Mouse (Mus musculus) bone marrow macrophage, adult 2 months (primary cell): Measurements from ENCODE around the gene Pon2. TPM values are rescaled to one million over a fixed set of nuclear protein-coding genes. Genes with fewer than 3 reads are reported as not detected.

Experiments
- H3K27ac ChIP-seq: 2 replicates; pipeline ENCODE4 v1.5.1; 2012; ENCODE audit warnings: low read depth, low read length; ENCODE audit not compliant: insufficient read depth
- H3K4me1 ChIP-seq: 2 replicates; pipeline ENCODE4 v1.6.1; 2012; ENCODE audit warnings: low read length; ENCODE audit not compliant: control insufficient read depth, insufficient read depth
- H3K4me3 ChIP-seq: 2 replicates; pipeline ENCODE4 v1.5.1; 2012; ENCODE audit warnings: mild to moderate bottlenecking, low read length, moderate library complexity; ENCODE audit not compliant: insufficient read depth
- CTCF ChIP-seq: IDR thresholded peaks from 2 replicates; pipeline ENCODE4 v1.5.1; 2012; ENCODE audit warnings: low read depth, mild to moderate bottlenecking, low read length, moderate library complexity
- POLR2A ChIP-seq: IDR thresholded peaks from 2 replicates; pipeline ENCODE4 v1.6.1; 2012; ENCODE audit warnings: mild to moderate bottlenecking, low read depth, low read length, borderline replicate concordance
- polyA plus RNA-seq: library from polyadenylated mRNA; stranded (reverse); fragments of >200 nt; gene quantifications from 2 replicates; pipeline ENCODE4 v1.2.4, GENCODE M21; 2012; ENCODE audit not compliant: missing spikeins, insufficient read depth, insufficient read length

The Pon2 gene
- polyA plus RNA-seq, 1 experiment = 107 TPM

- H3K4me1 ChIP-seq = peaks cover 33% of the 10 kb centered on the region
Measured at GRCm38 (mm10) chr6:5294659-5295449, 3.4 kb downstream of the Pon2 start.

GRCm38 (mm10) chr6:5292841-5293240, 5.4 kb downstream of the Pon2 start:
- Histone ChIP-seq H3K4me3 (no peak overlapping the region), H3K4me1 (peaks cover 31% of the 10 kb centered on the region), H3K27ac (no peak overlapping the region)
- TF ChIP-seq POLR2A (no peak), CTCF (no peak)

More at GRCm38 (mm10) chr6:5294659-5295449, 3.4 kb downstream of the Pon2 start:
- Histone ChIP-seq H3K27ac (no peak overlapping the region), H3K4me3 (no peak overlapping the region)
- TF ChIP-seq POLR2A (no peak), CTCF (no peak)

GRCm38 (mm10) chr6:5291450-5291849, 6.8 kb downstream of the Pon2 start:
- Histone ChIP-seq H3K4me3 (no peak overlapping the region), H3K4me1 (peaks cover 28% of the 10 kb centered on the region), H3K27ac (no peak overlapping the region)
- no peak for TF ChIP-seq POLR2A
- no peak for TF ChIP-seq CTCF

GRCm38 (mm10) chr6:5287919-5288318, 10.3 kb downstream of the Pon2 start:
- TF ChIP-seq CTCF (no peak), POLR2A (no peak)
- Histone ChIP-seq H3K27ac (no peak overlapping the region), H3K4me3 (no peak overlapping the region), H3K4me1 (peaks cover 18% of the 10 kb centered on the region)

- TF ChIP-seq CTCF (no peak), POLR2A (no peak)
- Histone ChIP-seq H3K4me1 (peaks cover 13% of the 10 kb centered on the region), H3K4me3 (no peak overlapping the region), H3K27ac (no peak overlapping the region)
Measured at GRCm38 (mm10) chr6:5287392-5287791, 10.9 kb downstream of the Pon2 start.

GRCm38 (mm10) chr6:5282418-5282817, 15.8 kb downstream of the Pon2 start:
- H3K4me3 ChIP-seq = no peak overlapping the region
- TF ChIP-seq CTCF (no peak), POLR2A (no peak)
- no peaks in the 10 kb centered on the region for H3K4me1 ChIP-seq
- no peak overlapping the region for H3K27ac ChIP-seq

- Histone ChIP-seq H3K27ac (no peak overlapping the region), H3K4me1 (no peaks in the 10 kb centered on the region), H3K4me3 (no peak overlapping the region)
- TF ChIP-seq POLR2A (no peak), CTCF (no peak)
Measured at GRCm38 (mm10) chr6:5280576-5281305, 17.5 kb downstream of the Pon2 start.

- Histone ChIP-seq H3K4me3 (no peak overlapping the region), H3K4me1 (no peaks in the 10 kb centered on the region), H3K27ac (no peak overlapping the region)
- TF ChIP-seq CTCF (no peak), POLR2A (no peak)
Measured at GRCm38 (mm10) chr6:5277972-5278371, 20.3 kb downstream of the Pon2 start.

GRCm38 (mm10) chr6:5269641-5270040, 28.6 kb downstream of the Pon2 start:
- no peak overlapping the region for H3K4me3 ChIP-seq
- no peak for TF ChIP-seq POLR2A
- TF ChIP-seq CTCF = no peak
- H3K4me1 ChIP-seq = peaks cover 9% of the 10 kb centered on the region
- no peak overlapping the region for H3K27ac ChIP-seq

- Histone ChIP-seq H3K4me3 (no peak overlapping the region), H3K27ac (no peak overlapping the region), H3K4me1 (peaks cover 13% of the 10 kb centered on the region)
- no peak for TF ChIP-seq POLR2A
- no peak for TF ChIP-seq CTCF
Measured at GRCm38 (mm10) chr6:5264793-5265192, 33.5 kb downstream of the Pon2 start.
